Mouse (Mus musculus) kidney, adult 11 months (tissue): ENCODE data around the gene Mtf1.
A peak's percentile ranks its signal among the peaks of the same experiment; 100 is the strongest.

Source experiments
- DNase-seq: peaks from one replicate; pipeline ENCODE4 v3.0.0; 2022

The Mtf1 gene

DNA sequence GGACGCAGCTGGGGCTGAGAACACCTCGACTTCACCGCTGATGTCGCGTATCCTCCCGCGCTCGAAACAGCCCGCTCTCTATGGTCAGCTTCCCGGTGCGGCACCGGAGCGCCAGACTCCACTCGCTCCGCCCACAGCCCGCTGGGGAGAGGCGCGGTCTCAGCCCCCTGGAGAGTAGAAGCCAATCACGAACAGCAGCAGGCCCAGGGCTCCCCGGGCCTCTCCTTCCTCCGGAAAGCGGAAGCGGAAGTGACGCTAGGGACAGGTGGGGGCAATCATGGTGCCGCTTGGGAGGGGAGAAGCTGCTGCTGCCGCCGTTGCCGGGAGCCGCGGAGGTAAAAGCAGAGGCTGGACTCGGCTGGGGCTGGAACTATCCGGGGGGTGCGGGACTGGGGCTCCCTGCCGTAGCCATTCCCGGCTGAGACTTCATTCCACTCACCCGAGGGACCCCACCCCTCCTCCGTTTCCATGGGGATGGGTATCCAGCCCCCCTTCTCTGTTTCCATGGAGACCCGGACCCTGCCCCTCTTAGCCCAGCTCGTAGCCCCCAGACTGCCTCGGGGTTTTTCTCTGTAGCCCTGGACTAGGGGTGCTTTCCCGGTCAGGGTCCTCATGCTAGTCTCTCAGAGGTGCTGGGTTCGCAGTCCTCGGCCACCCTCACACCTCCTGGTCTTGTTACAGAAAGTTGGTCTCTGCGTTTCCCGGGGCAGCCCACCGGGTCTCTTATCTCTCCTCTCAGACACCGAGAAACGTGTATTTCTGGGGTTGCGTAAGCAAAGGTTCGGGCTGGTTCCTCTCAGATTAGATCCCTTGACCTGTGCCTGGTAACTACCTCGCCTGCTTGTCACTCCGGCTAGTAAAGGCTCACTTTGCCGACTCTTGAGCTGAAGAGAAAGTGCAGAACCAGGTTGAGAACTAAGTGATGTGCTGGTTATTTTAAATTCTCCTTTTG lies 681 bp downstream of the Mtf1 start:
- DNase-seq: peak; percentile 96

DNA sequence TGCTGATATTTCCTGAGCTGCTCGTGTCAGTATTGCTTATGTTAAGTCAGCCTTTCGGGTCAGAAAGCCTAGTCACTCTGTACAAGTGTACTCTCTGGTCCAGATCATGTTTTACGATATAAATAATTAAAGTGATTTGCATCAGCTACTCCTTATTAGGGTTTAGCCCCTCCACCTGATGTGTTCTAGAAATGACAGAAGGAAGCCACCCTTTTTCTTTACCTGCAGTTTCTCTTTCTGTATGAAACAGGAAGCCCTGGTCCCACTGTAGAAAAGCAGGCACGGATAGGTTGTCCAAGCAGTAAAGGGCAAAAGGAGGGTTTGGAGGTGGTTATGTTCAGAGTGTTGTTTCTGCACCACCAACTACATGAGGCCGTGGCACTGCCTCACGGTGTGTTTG lies 1.5 kb downstream of the Mtf1 start:
- no peak for DNase-seq

DNA sequence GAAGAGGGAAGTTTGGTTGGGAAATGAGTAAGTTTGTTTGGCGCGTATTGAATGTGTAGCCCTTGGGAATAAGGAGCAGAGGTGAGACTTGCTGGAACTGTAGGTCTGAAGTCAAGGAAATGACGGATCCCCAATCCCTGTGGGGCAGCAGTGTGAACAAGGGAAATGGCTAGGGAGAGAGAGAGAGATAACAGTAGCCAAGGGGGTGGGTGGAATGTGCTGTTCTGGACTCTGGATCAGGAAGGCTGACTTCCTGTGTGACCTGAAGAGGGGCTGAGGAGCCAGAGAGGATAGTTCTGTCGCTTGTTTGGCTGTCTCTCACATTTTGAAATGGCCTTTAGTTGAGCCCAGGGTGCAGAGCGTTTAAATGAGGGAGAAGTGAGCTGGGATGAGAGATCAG lies 6.6 kb downstream of the Mtf1 start:
- DNase-seq: no peak

DNA sequence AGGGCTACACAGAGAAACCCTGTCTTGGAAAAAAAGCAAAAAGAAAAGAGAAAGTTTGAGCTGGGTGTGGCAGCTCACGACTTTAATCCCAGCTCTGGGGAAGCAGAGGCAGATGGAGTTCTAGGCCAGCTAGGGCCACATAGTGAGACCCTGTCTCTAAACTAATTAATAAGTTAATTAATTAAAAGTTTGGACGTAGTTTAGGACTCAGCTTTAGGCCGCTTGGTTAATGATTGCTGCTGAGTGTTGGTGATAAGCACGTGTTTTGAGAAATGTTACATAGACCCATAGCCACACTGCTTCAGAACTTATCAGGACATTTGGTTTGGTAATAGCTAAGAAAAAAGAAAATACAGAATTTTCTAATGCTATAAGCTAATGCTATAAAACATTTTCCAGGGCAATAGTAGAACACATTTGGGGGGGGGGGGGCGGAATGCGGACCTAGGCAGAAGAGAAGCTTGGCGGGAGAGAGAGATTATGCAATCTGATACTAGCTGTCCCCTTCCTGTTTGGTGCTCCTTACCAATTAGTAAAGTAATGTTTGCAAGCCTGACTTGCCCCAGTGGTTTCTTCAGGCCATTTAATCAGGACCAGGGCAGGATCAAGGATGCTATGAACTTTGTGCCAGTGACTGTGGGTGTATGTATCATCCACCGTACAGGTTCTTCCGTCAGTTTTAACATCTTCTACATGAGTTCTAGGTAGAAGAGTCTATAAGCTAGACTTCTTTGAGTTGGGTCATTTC lies 7.4 kb downstream of the Mtf1 start:
- peak; percentile 41 for DNase-seq

DNA sequence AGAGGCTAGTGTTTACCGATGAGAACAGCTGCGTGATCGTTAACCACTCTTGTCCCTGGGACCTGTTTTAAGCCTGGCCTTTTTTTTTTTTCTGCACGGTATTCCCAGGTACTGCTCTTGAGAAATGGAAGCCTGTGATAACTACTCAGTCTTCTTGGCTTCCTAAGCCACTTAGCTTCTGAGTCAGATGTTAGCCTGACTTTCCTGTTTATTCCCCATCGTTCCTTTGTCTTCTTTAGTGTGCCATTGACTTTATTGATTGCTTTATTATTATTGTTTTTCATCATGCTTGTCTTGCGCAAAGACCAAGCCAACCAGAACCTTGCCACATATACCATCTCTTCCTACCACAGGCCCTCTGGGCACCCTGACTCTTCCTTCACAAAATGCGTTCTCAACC lies 8.2 kb downstream of the Mtf1 start:
- no peak for DNase-seq

DNA sequence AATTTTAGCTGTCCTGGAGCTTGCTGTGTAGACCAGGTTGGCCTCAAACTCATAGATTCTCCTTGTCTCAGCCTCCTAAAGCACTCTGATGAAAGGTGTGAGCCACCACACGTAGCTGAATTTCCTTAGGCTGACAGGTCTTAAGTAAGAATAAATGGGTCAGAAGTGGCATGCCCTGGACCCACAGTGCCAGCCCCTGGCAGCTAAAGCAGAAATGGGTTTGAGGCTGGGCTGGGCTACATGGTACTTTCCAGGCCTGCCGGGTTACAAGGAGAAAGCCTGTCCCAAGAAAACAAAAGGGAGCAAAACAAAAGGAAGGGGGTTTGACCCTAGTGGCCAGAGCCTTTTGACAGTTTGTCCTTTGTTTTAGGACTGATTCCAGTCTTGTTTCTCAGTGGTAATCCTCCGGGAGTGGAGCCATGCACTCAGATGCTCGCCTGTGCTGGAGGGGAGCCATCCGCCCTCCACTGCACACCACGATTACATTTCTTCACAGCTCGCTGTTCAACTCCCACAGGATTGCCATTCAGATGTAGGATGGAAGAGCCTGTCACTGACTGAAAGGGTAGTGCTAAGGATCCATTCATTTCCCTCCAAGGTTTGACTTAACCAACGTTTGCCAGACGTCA lies 9.6 kb downstream of the Mtf1 start:
- no peak for DNase-seq

DNA sequence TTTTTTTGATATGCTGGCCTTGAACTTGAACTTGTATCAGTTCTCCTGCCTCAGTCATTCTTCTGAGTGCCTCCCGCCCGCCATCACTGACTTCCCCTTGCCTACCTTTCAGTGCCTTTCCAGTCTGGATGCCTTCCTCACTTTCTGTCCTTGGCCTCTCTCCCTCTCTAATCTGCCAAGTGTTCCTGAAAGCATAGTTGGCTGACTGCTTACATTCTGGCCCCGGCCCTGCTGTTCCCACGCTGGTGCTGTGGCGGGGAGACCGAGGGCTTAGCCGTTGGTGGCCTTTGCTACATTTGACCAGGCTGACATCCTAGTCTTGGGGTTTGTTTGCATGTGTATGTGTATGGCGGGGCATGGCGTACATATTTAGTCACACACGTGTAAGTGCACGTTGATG lies 14.0 kb downstream of the Mtf1 start:
- no peak for DNase-seq

DNA sequence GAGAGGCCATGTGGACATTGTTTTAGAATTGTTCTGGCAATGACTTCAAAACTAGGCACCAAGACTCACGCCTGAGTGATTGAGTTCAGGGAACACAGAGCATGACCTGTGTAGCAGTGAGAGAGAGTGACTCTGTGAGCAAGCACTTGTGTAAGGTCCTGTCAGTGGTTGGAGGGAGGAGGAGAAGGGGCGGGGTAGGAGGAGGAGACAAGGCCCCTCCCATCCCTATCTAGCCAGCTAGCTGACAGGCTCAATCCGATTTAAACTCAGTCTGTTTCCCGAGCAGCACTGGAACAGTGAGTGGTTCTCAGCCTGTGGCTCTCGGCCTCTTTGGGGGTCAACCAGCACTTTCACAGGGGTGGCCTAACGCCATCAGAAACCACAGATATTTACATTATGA lies 15.9 kb downstream of the Mtf1 start:
- peak; percentile 81 for DNase-seq

DNA sequence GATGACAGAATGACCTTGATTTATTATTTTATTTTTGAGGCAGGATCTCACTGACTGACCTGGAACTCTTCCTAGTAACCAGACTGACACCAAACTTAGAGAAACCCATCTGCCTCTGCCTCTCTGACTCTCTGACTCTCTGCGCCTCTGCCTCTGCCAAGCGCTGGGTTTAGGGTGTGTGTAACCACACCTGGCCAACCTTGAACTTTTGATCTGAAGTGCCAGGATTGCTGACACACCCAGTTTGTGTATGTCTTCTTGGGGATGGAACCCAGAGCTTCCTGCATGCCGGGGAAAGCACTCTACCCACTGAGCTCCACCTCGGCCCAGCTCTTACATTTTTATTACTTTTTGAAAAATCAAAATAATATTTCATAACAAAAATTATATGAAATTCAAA lies 16.9 kb downstream of the Mtf1 start:
- no peak for DNase-seq

DNA sequence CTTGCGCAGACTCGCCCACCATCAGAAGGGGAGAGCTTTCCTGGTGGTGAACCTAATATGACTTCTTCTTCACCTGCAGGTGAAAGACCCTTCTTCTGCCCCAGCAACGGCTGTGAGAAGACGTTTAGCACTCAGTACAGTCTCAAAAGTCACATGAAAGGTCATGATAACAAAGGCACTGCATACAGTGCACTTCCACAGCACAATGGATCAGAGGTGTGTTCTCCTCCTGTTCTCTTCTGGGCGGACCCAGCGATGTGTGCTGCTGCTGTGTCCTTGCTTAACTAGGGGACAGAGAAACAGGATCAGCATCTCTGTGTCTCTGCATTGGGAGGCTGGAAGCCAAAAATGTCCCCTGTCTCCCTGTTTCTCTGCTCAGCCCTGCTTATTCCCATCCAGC lies 23.1 kb downstream of the Mtf1 start:
- no peak for DNase-seq

DNA sequence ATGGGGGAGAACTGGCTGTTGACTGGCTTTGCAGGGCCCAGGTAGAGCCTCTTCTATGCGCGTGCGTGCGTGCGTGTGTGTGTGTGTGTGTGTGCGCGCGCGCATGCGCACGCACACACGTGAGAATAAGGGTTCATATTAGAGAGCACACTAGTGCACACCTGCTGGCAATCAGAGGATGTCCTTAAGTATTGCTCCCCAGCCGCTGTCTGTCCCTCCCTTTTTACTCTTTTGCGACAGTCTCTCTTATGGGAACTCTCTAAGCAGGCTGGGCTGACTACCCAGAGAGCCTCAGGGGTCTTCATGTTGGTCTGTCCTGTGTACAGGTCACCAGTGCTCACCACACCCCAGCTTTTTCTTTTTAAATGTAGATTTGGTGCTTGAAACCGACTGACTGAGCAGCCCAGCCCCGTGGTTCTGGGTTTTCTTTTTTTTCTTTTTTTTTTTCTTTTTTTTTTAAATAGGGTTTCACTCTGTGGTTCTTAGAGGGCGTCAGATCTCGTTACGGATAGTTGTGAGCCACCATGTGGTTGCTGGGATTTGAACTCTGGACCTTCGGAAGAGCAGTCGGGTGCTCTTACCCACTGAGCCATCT lies 23.6 kb downstream of the Mtf1 start:
- no peak for DNase-seq

DNA sequence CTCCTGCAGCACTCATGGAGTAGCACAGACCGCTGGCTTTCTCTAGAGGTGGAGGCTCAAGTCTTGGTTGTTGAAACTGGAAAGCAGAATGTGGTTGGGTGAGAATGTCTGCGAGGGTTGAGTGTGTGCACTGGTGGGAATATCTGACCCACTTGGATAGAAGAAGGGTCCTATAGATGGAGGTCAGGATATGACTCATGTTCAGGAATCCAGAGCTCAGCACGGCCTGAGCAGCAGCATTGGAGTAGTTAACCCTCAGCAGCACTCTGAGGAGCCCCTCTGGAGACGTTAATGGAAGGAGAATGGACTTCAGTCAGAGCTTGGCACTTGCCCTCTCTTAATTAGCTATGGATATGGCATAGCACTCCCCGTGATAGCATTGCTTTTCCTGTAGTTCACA lies 27.8 kb downstream of the Mtf1 start:
- no peak for DNase-seq

DNA sequence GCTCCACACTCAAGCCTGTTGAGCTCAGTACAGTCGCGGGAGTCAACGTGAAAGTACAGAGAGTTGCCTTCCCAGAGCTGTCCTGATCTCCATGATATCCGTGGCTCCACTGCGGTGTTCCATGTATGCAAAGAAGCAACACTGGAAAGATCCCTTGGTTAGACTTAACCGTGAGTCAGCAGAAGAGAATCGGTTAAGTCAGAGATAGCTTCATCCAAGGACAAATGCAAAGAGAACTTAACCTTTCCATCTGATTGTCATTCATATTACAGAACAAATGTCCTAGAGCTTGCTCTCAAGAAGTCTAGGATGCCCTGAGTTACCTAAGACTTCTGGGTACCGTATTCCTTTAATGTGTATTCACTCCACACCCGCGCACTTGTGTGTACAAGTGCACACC lies 30.9 kb downstream of the Mtf1 start:
- DNase-seq: no peak

DNA sequence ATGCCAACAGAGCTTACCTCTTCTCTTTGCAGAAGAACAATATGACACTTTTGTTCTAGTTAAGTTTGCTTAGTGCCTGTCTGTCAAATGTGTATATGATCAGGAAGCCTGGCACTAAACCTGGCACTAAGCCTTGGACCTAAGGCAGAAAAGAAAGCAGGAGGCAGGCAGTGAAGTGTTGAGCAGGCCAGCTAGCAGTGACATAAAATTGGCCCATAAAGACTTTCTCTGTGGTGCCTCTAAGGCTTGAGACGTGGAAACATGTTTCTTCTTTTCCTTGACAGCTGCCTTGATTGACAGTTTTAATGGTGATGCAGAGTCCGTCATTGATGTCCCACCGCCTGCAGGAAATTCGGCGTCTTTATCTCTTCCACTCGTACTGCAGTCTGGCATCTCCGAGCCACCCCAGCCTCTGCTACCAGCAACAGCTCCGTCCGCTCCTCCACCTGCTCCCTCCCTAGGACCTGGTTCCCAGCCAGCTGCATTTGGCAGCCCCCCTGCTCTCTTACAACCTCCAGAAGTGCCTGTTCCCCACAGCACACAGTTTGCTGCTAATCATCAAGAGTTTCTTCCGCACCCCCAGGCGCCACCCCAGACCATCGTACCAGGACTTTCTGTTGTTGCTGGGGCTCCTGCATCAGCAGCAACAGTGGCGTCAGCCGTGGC lies 36.3 kb downstream of the Mtf1 start:
- no peak for DNase-seq

DNA sequence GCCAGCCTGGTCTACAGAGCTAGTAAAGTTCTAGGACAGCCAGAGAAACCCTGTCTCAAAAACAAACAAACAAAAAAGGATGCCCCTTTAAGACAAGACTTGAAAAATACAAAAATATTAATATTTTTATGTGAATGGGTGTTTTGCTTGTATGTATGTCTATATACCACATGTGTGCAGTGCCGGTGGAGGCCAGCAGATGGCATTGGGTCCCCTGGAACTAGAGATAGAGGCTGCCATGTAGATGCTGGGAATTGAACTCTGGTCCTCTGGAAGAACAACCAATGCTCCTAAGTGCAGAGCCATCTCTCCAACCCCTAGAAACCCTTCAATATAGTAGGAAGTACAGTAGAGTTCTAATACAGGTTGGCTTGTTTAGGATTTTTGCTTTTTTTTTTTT lies 39.1 kb downstream of the Mtf1 start:
- DNase-seq: no peak

DNA sequence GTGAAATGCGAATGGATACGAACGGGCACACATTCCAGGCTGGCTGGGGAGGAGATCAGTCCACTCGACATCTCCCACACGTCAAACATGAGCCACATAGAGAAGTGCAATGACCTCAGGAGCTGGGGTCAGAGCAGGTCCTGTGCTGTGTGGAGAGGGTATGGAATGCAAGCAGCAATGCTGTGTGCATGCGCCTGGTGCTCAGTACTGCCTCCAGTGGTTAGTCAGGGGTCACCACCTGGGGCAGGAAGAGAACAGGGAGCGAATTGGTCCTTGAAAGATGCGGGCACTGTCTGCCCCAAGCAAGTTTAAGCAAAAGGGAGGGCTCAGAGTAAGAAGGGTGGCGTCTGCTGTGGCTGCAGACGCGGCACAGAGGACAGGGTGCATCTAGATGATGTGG lies 41.6 kb downstream of the Mtf1 start:
- no peak for DNase-seq

DNA sequence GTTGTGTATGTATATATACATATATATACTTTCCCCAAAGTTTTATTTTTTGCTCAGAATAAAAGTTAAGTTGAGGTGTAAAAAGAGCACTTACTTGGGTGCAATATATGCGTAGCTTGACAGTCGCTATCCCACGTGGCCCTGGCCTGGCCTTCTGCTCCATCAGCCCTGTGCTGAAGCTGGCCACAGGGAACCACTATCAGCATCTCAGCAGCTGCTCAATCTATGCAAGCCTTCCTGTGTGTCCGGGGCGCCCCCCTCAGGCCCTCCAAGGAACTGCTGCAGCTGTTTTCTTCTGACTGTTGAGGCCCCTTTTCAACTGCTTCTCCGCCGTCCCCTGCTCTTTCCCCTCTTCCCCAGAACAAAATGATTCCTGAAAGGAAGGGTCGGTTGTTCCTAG lies 45.7 kb downstream of the Mtf1 start:
- DNase-seq: peak; percentile 74

DNA sequence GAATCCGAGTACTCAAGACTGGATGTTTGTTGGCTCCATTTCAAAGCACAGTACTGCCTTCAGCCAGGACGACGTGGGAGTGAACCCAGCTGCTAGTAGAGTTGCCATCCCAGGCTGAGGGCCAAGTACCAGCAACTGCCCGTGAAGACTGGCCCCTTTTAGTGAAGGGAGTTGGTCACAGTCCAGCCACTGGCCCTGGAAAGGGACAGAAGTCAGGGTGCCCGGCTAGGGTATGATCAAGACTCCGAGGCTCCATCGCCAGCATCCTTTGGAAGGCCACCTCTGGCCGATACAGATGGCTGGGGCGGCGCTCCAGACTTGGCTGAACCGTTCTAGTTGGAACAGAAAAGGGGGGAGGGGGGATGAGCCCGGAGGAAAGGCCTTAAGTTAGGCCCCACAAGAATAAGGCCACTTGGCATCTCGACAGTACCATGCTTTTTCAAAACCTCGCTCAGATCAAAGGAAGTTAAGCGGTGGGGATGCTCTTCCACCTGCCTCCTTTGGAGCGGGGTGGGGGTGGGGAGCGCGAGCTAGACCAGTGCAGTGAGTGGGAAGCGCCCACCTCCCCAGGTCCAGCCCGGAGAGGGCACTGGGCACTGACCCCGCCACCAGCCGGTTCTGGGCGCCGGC lies 47.8 kb downstream of the Mtf1 start:
- DNase-seq: peak; percentile 82

DNA sequence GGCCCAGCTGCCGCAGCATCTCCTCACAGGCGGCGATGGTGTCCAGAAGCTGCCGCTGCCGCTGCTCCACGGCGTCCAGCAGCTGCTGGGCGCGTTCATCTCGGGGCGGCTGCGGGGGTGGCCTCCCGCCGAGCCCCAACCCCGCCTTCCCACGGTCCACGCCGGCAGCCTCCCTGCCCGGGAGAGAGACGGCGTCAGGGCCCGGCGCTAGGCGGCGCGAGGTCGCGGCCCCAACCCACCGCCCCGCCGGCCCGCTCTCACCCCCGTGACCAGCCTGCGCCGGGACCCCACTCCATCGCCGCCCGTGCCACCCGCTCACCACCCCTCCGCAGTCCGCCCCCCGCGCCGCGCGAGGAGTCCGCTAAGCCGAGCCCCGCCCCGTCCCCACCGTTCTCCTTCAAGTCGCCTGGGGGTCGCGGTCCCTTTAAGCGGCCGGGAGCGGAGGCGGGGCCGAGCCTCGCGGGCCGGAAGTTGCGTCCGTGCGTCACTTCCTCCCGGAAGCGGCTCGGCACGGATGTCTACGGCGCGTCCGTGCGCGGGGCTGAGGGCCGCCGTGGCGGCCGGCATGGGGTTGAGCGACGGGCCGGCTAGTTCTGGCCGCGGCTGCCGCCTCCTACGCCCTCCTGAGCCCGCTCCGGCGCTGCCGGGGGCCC lies 48.5 kb downstream of the Mtf1 start, which contains the start of gene Yrdc:
Yrdc (plus strand) TSS at position 419 of the 653 bp plus-strand sequence.
- peak; percentile 93 for DNase-seq

DNA sequence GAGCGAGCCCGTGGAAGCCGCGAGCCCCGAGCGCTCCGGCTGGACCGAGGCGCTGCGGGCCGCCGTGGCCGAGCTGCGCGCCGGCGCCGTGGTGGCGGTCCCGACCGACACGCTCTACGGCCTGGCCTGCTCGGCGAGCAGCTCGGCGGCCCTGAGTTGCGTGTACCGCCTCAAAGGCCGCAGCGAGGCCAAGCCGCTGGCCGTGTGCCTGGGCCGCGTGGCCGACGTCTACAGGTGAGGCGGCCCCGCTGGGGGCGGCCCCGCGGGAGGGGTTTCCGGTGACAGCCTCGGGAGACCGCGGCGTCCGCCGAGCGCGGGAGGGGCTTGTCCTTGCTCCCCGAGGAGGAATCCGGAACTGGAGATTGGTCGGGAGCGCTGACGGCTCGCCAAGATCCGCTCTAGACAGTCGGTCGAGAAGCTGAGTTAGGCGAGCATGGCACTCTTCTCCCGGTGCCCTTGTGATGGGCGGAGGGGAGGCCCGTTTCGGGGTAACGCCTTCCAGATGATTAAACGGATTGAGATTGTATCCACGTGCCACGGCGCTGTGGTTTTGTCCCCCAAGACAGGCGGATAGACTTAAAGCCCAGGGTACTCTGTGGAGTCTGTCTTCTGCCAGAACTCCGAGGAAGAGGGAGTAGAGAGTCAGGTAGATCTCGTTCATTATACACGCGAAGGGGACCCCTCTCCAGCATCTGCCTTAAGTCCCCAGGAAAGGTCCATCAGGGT lies 49.2 kb downstream of the Mtf1 start, which contains the start of gene 1110065P20Rik:
1110065P20Rik (minus strand) TSS at position 264 of the 726 bp plus-strand sequence.
- peak; percentile 85 for DNase-seq

DNA sequence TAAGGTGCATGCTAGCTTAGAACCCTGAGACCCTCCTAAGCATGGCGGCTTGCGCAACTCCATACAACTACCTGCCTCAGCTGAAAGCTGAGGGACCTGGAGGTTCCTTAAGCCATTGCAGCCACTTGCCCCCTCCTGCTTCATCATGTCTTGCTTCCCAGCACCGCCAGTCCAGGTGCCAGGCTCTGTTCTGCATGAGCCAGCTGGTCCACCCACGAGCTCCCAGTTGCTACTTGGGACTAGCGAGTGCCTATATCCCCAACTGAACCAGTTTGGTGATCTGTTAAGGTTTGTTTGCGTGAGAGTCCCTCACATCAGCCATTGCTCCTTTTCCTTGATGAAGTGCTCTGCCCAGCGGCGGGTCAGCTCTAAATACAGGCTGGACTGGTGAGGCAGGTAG lies 54.4 kb downstream of the Mtf1 start:
- DNase-seq: no peak
